Mouse (Mus musculus) forebrain, embryonic 16.5 days (tissue): ENCODE results near the gene Slc7a14. TPM values are rescaled to one million over a fixed set of nuclear protein-coding genes. Genes with fewer than 3 reads are reported as not detected.

Experiments
- ATAC-seq: fragments of 200-750 bp; cut with Nextera tagmentation; 2 replicates; pipeline ENCODE4 v1.8.0; 2017; ENCODE audit warnings: mild to moderate bottlenecking, moderate library complexity
- H3K27ac ChIP-seq: fragments of 300-500 bp; sonication (generic); 2 replicates; pipeline ENCODE4 v1.5.1; 2014; ENCODE audit warnings: low read length, control low read depth
- H3K27me3 ChIP-seq: fragments of 300-500 bp; sonication (generic); replicated peaks from 2 replicates; pipeline ENCODE4 v1.6.1; 2014; ENCODE audit warnings: low read length; ENCODE audit not compliant: control insufficient read depth, insufficient read depth
- H3K36me3 ChIP-seq: fragments of 300-500 bp; sonication (generic); 2 replicates; pipeline ENCODE4 v1.6.1; 2014; ENCODE audit not compliant: control insufficient read depth, insufficient read depth
- H3K4me1 ChIP-seq: fragments of 300-500 bp; sonication (generic); replicated peaks from 2 replicates; pipeline ENCODE4 v1.6.1; 2014; ENCODE audit warnings: low read length; ENCODE audit not compliant: control insufficient read depth, insufficient read depth
- H3K4me2 ChIP-seq: fragments of 300-500 bp; sonication (generic); 2 replicates; pipeline ENCODE4 v1.6.1; 2014; ENCODE audit warnings: mild to moderate bottlenecking, low read length, control low read depth
- H3K4me3 ChIP-seq: fragments of 300-500 bp; sonication (generic); replicated peaks from 2 replicates; pipeline ENCODE4 v1.5.1; 2014; ENCODE audit warnings: mild to moderate bottlenecking, low read length, control low read depth
- H3K9ac ChIP-seq: fragments of 300-500 bp; sonication (generic); replicated peaks from 2 replicates; pipeline ENCODE4 v1.6.1; 2014; ENCODE audit warnings: low read depth, low read length, control low read depth
- H3K9me3 ChIP-seq: fragments of 300-500 bp; sonication (generic); 2 replicates; pipeline ENCODE4 v1.6.1; 2016; ENCODE audit warnings: low read length; ENCODE audit not compliant: control insufficient read depth
- WGBS: fragments of 180-500 bp; shearing (Covaris S2); extraction: QIAGEN DNeasy Blood & Tissue Kit; methylation state at CpG from one replicate; pipeline ENCODE4 v1.1.7; 2014; 5-methylcytosine and 5-hydroxymethylcytosine counted together
- polyA plus RNA-seq: library from polyadenylated mRNA; unstranded; fragments of >200 nt; fragmentation: Nextera tagmentation; extraction: Ambion mirVana; gene quantifications from 2 replicates; pipeline ENCODE4 v1.2.1, GENCODE M21; 2015

Gene Slc7a14
- polyA plus RNA-seq, 1 experiment from 2014 or later = 5.9 TPM

DNA sequence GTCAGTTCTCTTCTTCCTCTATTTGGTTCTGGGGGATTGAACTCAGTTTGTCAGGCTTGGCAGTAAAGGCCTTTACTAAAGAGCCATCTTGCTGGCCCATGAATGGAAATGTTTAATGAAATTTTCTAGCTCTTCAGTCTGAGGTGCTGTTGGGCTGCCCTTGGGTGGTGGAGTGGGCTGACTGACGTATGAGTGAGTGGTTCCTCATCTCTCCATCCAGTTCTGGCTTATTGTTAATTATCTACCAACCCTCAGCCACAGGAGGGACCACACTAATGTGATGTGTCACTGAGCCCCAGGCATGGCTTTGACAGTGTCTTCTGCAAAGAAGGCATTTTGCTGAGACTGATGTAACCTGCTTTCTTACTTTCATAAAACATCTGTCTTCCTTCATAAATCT is 66.7 kb downstream of the Slc7a14 start:
- Histone ChIP-seq H3K4me2 (no peak overlapping the region), H3K9me3 (no peaks in the 10 kb centered on the region)
- WGBS = 76% methylated on average over 1 of the region's 1 CpGs

DNA sequence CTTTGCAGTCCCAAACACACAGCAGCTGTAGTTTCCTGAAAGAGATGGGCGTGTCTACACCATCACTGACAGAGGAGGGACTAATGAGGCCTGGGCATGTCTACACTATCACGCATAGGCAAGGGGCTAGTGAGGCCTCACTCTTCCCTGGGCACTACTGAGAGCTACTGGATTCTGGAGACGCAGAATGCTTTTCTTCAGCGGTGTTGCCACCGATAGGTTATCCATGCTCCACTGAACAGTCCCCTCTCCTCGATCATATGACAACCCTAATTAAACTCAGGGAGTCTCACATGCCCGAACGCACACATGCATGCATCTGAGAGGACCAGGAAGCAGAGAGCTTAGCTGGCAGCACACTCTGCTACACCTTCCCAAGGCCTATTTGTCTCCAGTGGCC is 69.3 kb downstream of the Slc7a14 start:
- Histone ChIP-seq H3K9me3 (no peaks in the 10 kb centered on the region), H3K4me2 (no peak overlapping the region), H3K4me3 (no peak overlapping the region), H3K9ac (no peak overlapping the region), H3K27ac (no peak overlapping the region), H3K4me1 (no peaks in the 10 kb centered on the region), H3K27me3 (no peaks in the 10 kb centered on the region), H3K36me3 (no peaks in the 10 kb centered on the region)
- ATAC-seq = no peak
- WGBS = 74% methylated on average over 8 of the region's 8 CpGs

More for the DNA sequence above, 66.7 kb downstream of the Slc7a14 start:
- H3K27me3 ChIP-seq = no peaks in the 10 kb centered on the region
- H3K4me1 ChIP-seq = no peaks in the 10 kb centered on the region
- ATAC-seq = no peak
- H3K27ac ChIP-seq = no peak overlapping the region
- no peak overlapping the region for H3K9ac ChIP-seq
- no peak overlapping the region for H3K4me3 ChIP-seq
- H3K36me3 ChIP-seq = no peaks in the 10 kb centered on the region

DNA sequence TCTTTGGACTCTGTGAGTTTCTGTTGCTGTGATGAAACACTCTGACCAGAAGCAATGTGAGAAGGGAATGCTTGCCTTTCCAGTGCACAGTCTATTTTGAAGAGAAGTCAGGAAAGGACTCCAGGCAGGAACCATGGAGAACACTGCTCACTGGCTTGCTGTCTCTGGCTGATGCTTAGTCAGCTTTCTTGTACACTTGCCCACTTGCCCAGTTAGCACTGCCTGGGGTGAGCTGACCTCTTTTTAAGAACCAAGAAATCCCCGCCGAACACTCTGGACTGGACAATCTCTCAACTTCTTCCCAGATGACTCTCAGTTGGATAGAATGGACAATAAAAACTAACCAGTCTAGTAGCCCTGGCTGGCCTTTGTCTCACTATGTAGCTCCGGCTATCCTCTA is 70.5 kb downstream of the Slc7a14 start:
- ATAC-seq = no peak
- Histone ChIP-seq H3K36me3 (no peaks in the 10 kb centered on the region), H3K27ac (no peak overlapping the region), H3K4me2 (no peak overlapping the region), H3K4me1 (no peaks in the 10 kb centered on the region), H3K27me3 (no peaks in the 10 kb centered on the region), H3K9ac (no peak overlapping the region), H3K9me3 (no peaks in the 10 kb centered on the region), H3K4me3 (no peak overlapping the region)
- 93% methylated on average over 3 of the region's 3 CpGs for WGBS

DNA sequence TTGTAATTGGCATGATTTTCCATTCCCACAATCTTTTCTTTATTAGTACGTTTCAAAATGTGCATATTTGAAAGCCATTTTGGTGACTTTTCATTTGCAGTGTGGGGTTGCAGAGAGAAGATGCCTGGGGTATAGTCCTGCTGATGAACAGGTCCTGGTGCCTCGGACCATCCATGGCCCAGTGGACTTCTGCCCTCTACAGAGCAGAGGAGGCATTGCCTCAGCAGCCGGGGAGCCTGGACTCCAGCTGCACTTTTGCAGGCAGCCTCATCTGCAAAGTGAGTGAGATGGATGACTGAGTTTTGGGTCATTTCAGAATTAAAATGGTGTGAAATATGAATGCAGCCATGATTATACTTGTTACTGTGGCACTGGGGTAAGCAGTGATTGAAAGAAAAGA is 72.2 kb downstream of the Slc7a14 start:
- no peaks in the 10 kb centered on the region for H3K4me1 ChIP-seq
- 33% methylated on average over 3 of the region's 3 CpGs for WGBS
- no peaks in the 10 kb centered on the region for H3K27me3 ChIP-seq
- no peak overlapping the region for H3K9ac ChIP-seq
- H3K4me3 ChIP-seq = no peak overlapping the region
- H3K9me3 ChIP-seq = no peaks in the 10 kb centered on the region
- H3K27ac ChIP-seq = no peak overlapping the region
- no peaks in the 10 kb centered on the region for H3K36me3 ChIP-seq
- ATAC-seq = no peak
- H3K4me2 ChIP-seq = no peak overlapping the region

DNA sequence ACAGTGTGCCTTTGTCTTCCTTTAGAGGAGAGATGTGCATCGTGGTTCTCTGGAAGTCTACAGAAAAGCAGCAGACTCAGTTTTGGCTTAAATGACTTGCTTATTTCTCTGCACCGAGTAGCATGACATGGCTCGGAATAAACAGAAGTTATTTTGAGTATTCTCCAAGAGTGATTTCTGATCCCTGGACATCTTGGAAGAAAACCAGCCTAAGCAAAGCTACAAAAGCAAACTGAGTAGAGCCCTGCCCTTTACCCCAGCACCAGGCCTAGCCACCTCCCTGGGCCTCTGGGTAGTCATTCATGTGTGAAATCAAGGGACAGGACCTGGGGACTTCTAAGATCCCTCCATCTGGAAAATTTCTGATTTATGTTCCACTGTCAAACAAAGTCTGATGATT is 74.0 kb downstream of the Slc7a14 start:
- Histone ChIP-seq H3K4me3 (no peak overlapping the region), H3K9ac (no peak overlapping the region), H3K27ac (no peak overlapping the region), H3K4me2 (no peak overlapping the region), H3K9me3 (no peaks in the 10 kb centered on the region), H3K27me3 (no peaks in the 10 kb centered on the region), H3K4me1 (no peaks in the 10 kb centered on the region), H3K36me3 (no peaks in the 10 kb centered on the region)
- ATAC-seq = no peak
- WGBS = 84% methylated on average over 3 of the region's 3 CpGs

DNA sequence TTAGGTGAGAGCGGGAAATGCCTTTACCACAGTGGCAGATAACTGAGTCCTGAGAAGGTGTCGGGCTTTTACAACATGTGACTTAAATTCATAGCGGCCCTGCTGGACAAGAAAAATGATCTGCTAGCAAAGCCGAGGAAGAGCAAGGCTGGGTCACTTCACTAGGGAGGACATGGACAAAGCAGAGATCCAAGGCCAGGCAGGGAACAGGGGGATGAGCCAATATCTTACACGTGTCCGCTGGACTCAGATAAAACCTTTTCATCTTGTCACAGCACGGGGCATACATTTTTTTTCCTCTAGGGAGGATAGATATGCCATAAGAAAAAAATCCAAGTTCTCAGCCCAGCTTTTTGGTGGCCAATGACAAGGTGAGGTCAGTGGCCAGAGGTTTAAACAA is 75.8 kb downstream of the Slc7a14 start:
- Histone ChIP-seq H3K9me3 (no peaks in the 10 kb centered on the region), H3K36me3 (no peaks in the 10 kb centered on the region), H3K4me2 (no peak overlapping the region), H3K27ac (no peak overlapping the region), H3K9ac (no peak overlapping the region), H3K27me3 (no peaks in the 10 kb centered on the region), H3K4me1 (no peaks in the 10 kb centered on the region), H3K4me3 (no peak overlapping the region)
- 91% methylated on average over 7 of the region's 7 CpGs for WGBS
- no peak for ATAC-seq

DNA sequence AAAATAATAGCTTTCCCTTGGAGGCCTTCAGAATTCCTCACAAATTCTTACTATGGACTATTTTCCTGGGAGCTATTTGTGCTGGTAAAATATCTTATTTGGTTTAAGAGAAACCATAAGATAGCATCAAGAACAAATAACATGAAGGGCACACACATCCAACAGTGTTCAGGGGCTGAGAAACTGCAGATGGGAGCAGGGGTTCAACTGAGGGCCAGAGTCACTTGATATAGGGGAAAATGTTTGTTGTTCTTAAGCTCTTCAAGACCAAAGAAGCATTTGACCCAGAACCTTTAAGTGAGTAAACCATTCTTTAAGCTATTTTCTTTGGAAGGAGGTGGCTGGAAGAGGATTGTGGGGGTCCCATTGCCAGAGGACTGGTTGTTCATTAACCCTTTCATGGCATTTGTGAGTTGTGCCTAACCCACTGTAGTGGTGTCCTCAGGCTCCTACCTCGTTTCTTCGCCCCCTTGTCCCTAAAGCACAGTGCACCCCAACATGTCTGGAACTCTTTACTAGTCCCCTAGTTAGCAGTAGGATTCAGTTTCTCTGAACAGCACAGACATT is 76.3 kb downstream of the Slc7a14 start:
- Histone ChIP-seq H3K27ac (no peak overlapping the region), H3K4me3 (no peak overlapping the region), H3K9ac (no peak overlapping the region), H3K4me1 (no peaks in the 10 kb centered on the region), H3K27me3 (no peaks in the 10 kb centered on the region), H3K36me3 (no peaks in the 10 kb centered on the region), H3K9me3 (no peaks in the 10 kb centered on the region), H3K4me2 (no peak overlapping the region)
- ATAC-seq = no peak
- WGBS = 86% methylated on average over 2 of the region's 2 CpGs

DNA sequence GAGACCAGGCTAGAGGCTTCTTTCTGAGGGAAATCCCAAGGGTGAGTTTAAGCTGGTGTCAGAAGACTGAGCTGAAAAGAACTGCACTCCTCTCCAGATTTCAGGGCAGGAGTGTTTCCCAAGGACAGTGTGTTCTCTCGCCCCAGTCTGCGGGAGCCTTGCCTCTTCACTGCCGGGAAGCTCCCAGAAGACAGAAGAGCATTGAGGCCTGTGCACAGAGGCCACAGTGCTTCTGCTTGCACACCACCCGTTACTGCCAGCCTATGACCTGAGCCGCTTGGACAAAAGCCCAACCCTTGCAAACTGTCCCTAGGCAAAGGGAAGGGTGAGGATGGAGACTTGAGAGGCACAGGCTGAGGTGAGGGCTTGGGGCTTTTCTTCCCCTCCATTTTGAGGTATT is 80.9 kb downstream of the Slc7a14 start:
- WGBS = 80% methylated on average over 5 of the region's 5 CpGs
- Histone ChIP-seq H3K4me2 (no peak overlapping the region), H3K4me3 (no peak overlapping the region), H3K27me3 (no peaks in the 10 kb centered on the region), H3K36me3 (no peaks in the 10 kb centered on the region; the same call in 1 of the 2 replicates), H3K4me1 (no peaks in the 10 kb centered on the region), H3K9ac (no peak overlapping the region), H3K27ac (no peak overlapping the region), H3K9me3 (no peaks in the 10 kb centered on the region)
- no peak for ATAC-seq

DNA sequence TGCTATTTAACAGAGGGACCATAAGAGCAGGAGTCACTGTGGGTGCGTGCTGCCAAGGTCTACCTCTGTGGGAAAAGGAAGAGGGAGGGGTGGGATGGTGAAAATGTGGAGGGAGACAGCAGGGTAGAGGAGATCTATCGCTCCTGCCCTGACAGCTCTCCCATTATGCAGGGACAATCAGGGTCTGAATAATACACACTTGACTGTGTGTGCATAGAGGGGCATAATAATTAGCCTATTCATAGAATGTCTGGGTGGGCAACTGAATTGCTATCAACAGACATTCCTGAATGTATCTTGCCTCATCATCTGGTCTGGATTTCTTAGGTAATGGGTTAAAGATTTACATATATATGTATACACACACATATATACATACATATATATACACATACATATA is 81.7 kb downstream of the Slc7a14 start:
- WGBS = 23% methylated on average over 2 of the region's 2 CpGs
- ATAC-seq = no peak
- H3K4me2 ChIP-seq = no peak overlapping the region
- H3K27me3 ChIP-seq = no peaks in the 10 kb centered on the region
- no peak overlapping the region for H3K9ac ChIP-seq
- no peak overlapping the region for H3K27ac ChIP-seq
- H3K4me3 ChIP-seq = no peak overlapping the region
- H3K36me3 ChIP-seq = peaks cover 1% of the 10 kb centered on the region
- H3K4me1 ChIP-seq = no peaks in the 10 kb centered on the region
- H3K9me3 ChIP-seq = 0 out of 2 replicates have a peak, but pooled peaks cover 2% of the 10 kb centered on the region

DNA sequence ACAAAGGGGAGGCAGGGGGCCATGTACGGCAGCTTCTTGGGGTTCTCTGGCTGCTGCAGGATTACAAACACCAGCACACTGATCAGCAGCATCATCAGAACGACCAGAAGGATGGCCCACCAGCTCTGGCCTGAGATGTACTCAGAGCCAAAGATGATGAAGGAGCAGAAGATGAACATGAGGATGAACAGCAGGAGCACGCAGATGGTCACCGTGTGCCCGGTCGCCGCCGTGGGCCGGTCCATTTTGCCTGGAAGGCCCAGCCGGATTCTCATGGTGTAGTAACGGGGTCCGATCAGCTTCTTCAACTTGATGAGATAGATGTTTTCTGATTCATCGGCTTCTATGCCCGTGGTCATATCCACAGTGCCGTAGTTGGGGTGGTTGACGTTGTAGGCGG is 86.6 kb downstream of the Slc7a14 start:
- no peaks in the 10 kb centered on the region for H3K27me3 ChIP-seq
- H3K27ac ChIP-seq = no peak overlapping the region
- ATAC-seq = no peak
- H3K4me3 ChIP-seq = no peak overlapping the region
- H3K9ac ChIP-seq = no peak overlapping the region
- 94% methylated on average over 17 of the region's 17 CpGs for WGBS
- no peaks in the 10 kb centered on the region for H3K4me1 ChIP-seq
- 0 out of 2 replicates have a peak, but pooled peaks cover 2% of the 10 kb centered on the region for H3K9me3 ChIP-seq
- no peak overlapping the region for H3K4me2 ChIP-seq
- H3K36me3 ChIP-seq = peaks cover 3% of the 10 kb centered on the region
